Mouse (Mus musculus) ovary, postnatal 36 days (tissue): ENCODE data around the gene Lhpp.

Experiments
- DNase-seq: peaks from one replicate; pipeline ENCODE4 v3.0.0; 2022; ENCODE audit warnings: low spot score, mixed read lengths

Gene Lhpp

DNA sequence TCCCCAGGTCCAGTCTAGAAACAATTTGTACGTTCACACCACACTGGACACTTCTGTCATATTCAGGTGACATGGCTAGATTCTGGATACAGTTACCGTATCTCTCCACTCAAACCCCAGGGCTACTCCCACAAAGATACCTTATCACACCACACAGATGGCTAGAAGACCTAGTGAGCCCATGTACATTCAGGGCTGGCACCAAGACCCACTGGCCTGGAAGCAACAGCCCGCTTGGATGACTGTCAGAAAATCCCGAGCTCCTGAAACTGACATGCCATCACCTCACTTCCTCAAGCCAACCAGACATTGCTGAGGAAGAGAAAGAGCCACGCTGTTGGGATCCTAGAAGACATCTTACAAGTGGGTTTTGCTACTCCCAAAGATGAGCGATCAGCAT lies 128.4 kb downstream of the Lhpp start:
- no peak for DNase-seq

DNA sequence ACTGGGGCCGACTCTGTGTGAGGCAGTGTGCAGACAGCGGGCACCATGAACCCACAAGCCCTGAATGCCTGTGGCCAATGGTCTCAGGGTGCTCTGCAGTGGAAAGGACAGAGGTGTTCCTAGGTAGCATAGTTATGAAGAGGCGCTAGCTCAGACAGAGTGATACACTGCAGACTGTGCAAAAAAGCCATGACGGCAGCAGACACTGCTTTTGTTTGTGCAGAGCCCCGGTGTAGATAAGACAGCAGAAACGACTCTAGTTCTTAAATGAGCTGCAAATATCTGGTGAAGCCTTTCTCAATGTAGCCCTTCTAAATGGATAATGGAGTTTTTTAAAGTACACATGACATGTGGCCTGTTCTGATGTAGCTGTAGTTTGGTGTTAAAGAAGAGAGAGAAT lies 129.4 kb downstream of the Lhpp start:
- DNase-seq = no peak

DNA sequence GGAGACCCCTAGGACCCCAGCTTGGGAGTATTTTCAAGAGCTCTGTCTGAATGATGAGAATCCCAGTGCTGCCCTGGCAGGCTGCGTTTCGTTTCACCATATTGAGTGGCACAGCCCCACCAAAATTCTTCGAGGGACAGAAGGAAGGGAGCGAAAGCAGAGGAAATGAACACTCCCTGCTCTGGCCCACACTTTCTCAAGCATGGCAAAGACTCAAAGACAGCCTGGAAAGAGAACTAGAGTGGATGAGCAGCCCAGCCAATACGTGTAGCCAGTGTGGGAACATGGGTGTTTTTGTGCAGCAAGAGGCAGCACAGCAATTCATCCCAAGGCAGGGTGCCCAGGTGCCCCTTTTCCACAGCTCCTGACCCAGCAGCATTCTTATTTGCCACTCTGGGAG lies 132.5 kb downstream of the Lhpp start:
- no peak for DNase-seq

DNA sequence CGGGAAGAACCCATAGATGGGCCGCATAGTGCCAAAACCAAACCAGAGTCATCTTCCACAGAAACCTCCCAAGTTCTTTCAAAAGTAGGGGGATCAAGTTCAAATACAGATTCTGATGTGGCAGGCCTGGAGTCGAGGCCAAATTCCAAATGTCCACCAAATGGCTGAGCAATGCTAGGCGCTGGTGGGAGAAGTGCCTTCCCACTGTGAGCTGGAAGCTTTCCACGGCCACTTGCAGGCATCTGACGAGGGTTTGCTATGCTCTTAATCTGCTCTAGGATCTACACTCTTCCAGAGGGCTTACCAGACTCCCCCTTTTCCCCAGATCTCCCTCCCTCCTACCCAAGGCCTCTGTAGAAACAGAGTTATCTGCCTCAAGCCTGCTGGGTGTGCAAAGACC lies 136.7 kb downstream of the Lhpp start:
- DNase-seq = no peak

DNA sequence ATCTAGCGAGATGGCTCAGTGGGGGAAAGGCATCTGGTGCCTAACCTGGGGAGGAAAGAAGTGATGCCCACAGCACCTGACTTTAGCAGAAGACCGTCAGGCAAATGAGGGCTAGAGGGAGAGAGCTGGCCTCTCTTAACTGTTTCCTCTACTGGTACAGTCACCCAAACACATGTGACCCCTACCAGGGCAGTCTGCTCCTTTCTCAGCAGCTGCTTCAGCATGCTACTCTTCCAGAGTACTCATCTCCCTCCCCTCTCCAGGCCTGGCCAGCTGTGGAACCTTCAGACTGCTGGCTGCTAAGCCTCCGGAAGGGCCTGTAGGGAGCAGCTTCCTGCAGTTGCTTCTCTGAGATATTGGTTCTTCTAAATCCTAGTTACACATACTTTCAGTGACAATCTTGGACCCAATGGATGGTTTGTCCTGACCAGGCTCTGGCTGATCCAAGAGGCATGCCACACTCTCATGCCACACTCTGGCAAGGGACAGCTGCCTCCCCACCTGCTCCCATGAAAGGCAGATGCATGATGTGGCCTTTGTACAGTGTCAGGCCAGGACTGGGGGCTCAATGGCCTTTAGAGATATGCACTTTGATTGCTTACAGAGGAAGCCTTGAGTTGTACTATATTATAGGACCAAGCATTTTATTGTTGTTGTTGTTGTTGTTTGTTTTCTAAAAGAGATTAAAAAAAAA lies 137.8 kb downstream of the Lhpp start:
- DNase-seq = no peak

DNA sequence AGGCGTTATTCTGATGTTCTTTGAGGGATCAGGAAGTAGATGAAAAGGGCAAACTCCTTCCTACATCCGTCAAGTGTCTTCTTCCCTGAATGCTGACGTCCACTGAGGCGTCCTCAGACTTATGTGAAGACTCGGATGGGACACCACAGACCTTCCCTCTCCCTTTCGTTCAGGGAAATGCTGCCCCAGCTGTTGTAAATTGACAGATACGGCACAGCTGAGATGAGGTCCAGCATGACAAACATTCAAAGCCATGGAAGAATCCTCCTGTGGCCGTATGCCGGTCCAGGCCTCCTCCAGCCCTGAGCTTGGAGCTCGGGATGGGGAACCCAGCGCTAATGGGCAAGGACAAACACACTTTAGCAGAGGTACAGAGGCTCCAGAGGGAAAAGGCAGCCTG lies 139.1 kb downstream of the Lhpp start:
- no peak for DNase-seq

DNA sequence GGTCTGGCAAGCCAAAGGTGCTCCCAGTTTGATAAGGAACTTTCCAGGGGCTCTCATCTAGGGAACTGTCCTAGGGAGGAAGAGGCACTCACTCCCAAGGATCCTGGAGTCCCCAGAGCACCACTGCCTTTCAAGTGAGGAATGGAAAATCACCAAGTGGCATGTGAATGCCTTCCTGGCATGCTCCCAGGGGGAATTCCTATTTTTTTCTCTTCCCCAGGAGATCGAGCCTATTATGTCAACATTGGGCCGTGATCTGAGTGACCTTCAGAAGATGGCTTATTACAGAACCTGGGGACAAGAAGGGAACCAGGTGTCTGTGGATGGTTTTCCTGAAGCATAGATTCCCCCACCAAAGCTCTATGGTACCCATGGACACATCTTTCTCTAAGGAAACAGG lies 141.3 kb downstream of the Lhpp start:
- DNase-seq = no peak

DNA sequence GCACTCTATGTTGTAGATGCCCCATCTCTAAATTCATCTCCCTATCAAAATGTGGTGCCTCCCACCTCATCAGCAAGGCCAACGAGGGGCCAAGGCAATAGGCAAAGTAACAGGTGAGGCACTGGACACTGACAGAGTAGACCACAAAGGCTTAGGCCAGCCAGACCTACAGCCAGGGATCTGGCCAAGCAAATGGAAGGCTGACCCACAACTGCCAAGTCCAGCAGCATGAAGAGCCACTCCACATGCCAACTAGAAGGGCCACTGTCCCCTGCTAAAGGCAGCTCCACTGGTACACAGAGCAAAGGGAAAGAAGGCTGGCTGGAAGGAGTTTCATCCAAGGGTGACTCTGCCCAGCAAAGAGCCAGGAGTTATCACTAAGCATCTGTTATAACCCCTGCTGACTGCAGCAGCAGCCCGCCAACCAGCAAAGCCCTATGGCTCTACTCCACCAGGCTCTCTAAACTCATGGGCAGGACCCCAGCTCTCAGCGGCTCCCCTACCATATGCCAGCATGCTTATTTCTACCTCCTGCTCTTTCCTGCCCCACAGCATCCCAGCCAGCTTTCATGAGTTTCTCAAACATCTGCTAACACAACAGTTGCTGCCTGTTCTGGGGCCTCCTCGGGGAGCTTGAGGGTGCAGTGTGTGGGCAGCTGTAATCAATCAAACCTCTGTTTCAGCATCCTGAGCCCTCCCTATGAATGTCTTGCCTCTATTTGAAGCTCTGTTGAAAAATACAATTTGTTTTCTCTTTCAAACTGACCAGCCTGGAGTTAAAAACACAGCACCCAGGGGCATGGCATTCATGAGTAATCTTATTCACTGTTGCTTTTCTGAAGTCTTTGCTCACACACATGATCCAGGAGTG lies 143.3 kb downstream of the Lhpp start:
- DNase-seq = no peak

DNA sequence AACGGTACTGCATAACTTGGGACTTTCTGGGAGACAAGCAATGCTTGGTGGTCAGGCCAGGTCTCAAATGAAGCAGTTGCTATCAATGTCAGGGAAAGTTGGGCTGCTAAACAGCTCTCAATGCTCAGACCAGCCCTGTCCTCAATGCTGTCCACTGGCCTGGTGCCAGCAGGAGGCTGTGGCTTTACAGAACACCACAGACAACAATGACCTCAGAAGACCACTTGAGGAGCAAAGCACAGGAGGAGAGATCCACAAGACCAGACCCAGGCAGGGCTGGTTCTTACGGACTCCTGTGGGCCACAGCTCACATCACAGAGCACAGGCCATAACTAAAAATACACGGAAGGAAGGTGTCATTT lies 143.9 kb downstream of the Lhpp start:
- peak; percentile 48 for DNase-seq
